Mouse (Mus musculus): Measurements from ENCODE around the gene Prickle4.
"Not testable (repeated sequence)": the region's sequence is repeated elsewhere in the genome, so short reads cannot be mapped to it uniquely, and the experiment has no call there.

The Prickle4 gene

DNA sequence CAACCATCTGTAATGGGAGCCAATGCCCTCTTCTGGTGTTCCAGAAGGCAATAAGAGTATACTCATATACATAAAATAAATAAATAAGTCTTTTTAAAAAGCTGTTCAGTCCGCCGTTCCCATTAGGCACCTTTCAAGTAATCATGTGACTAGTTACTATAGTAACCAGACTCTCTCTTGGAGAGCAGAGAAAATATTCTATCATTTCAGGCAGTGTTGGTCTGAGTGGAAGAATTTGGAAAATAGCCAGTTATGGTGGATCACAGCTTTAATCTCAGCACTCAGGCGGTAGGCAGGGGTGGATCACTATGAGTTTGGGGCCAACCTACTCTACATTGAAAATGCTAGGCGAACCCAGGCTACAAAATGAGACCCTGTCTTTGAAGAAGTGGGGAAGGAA, 25.4 kb downstream of the Prickle4 start:
- DNase-seq (ENCODE audit: low read depth): no peak

GRCm38 (mm10) chr17:47664474-47664873, 30.1 kb downstream of the Prickle4 start:
- no peak for DNase-seq (ENCODE audit: low read depth)

GRCm38 (mm10) chr17:47663009-47663713, 31.4 kb downstream of the Prickle4 start:
- DNase-seq (ENCODE audit: low read depth): no peak

- DNase-seq (ENCODE audit: low read depth): no peak
Measured at GRCm38 (mm10) chr17:47658741-47659243, 35.7 kb downstream of the Prickle4 start.

GRCm38 (mm10) chr17:47657901-47658300, 36.6 kb downstream of the Prickle4 start:
- DNase-seq (ENCODE audit: low read depth): no peak

- no peak for DNase-seq (ENCODE audit: low read depth)
Measured at GRCm38 (mm10) chr17:47655697-47656096, 38.8 kb downstream of the Prickle4 start.

DNA sequence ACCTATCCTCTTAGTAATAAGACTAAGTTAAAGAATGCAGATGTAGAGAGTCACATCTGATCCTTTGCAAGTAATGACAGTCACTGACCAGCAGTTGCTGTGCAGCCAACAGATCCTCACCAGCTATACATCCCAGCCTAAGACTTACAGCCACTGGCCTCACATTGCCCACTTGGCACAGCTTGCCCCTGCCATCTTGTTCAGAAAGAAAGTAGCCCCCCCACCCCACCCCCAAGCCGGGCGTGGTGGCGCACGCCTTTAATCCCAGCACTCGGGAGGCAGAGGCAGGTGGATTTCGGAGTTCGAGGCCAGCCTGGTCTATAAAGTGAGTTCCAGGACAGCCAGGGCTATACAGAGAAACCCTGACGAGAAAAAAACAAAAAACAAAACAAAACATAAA, 40.2 kb downstream of the Prickle4 start:
- DNase-seq (ENCODE audit: low read depth): not testable (repeated sequence)

GRCm38 (mm10) chr17:47651953-47652352, 42.6 kb downstream of the Prickle4 start:
- DNase-seq (ENCODE audit: low read depth): no peak

DNA sequence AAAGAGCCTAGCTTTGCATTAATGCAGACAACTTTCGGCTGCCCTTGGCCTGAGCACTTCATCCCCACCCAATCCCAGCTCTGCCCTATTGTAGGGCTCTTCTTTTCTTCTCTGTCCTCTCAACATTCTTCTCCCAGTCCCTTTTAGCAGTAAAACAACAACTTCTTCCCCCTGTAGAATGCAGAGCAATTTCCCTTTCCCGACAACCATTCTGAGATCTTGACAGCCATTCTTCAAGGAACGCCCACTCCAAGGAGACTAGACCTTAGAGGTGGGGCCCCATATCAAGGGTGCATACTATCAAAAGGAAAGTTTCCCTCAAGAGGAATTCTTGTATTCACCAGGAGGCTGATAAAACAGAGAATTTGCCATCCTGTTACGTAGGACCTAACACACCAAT, 45.6 kb downstream of the Prickle4 start:
- DNase-seq (ENCODE audit: low read depth): no peak

DNA sequence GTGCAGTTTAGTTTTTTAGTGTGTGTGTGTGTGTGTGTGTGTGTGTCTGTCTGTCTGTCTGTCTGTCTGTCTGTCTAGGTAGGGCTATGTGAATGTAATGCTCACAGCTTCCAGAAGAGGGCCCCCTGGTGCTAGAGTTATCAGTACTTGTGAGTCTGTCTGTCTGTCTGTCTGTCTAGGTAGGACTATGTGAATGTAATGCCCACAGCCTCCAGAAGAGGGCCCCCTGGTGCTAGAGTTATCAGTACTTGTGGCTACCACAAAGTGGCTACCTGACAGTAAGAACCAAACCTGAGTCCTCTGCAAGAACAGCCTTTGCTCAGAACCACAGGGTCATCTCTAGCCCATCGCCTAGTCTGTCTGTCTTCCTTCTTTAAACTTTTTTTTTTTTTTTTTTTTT, 47.9 kb downstream of the Prickle4 start:
- peak; percentile 76 for DNase-seq (ENCODE audit: low read depth)

- DNase-seq (ENCODE audit: low read depth): peak; percentile 50
Measured at GRCm38 (mm10) chr17:47642992-47643391, 51.5 kb downstream of the Prickle4 start.
